8 mouse cellular contexts compared by ENCODE assay signal in genomic region chr19:53312336-53312871, GRCm38 (mm10). TPM values are rescaled to one million over a fixed set of nuclear protein-coding genes. Genes with fewer than 3 reads are reported as not detected.
A peak's percentile ranks its signal among the peaks of the same experiment; 100 is the strongest.
DNase-seq lines count a peak whose midpoint lies in the region; ATAC-seq lines count a peak whose summit lies in the region.

No protein-coding gene starts in this region.

- H3K4me1 ChIP-seq in embryonic facial prominence, embryonic 12.5 days, result peaks cover 22% of the 10 kb centered on the region
- peaks cover 17% of the 10 kb centered on the region; the same call in 1 of the 2 replicates for H3K4me1 ChIP-seq in kidney, embryonic 14.5 days (ENCODE audit: control insufficient read depth, insufficient read depth, low read length)
- peaks cover 6% of the 10 kb centered on the region for H3K4me1 ChIP-seq in liver, embryonic 11.5 days (replicated peaks; ENCODE audit: control insufficient read depth, insufficient read depth, low read length)
- H3K4me1 ChIP-seq in stomach, embryonic 15.5 days, result peaks cover 20% of the 10 kb centered on the region

- WGBS in embryonic facial prominence, embryonic 12.5 days, result under 1% methylated on average over 25 of the region's 26 CpGs
- under 1% methylated on average over 25 of the region's 26 CpGs for WGBS in kidney, embryonic 14.5 days
- under 1% methylated on average over 26 of the region's 26 CpGs for WGBS in liver, embryonic 11.5 days
- WGBS in stomach, embryonic 15.5 days, result 0% methylated on average over 26 of the region's 26 CpGs

- H3K9ac ChIP-seq in embryonic facial prominence, embryonic 12.5 days, result peak overlapping the region; percentile 91
- H3K9ac ChIP-seq in kidney, embryonic 14.5 days (ENCODE audit: low read depth, low read length), result peak overlapping the region; percentile 88
- H3K9ac ChIP-seq in liver, embryonic 11.5 days (ENCODE audit: low read depth, low read length), result peak overlapping the region; percentile 92
- peak overlapping the region; percentile 81; the same call in 1 of the 2 replicates for H3K9ac ChIP-seq in stomach, embryonic 15.5 days

- peak overlapping the region; percentile 94 for H3K27ac ChIP-seq in embryonic facial prominence, embryonic 12.5 days
- H3K27ac ChIP-seq in kidney, embryonic 14.5 days (ENCODE audit: low read depth, low read length), result peak overlapping the region; percentile 88
- peak overlapping the region; percentile 97 for H3K27ac ChIP-seq in liver, embryonic 11.5 days (ENCODE audit: low read depth, low read length)
- peak overlapping the region; percentile 98 for H3K27ac ChIP-seq in stomach, embryonic 15.5 days

- H3K4me2 ChIP-seq in embryonic facial prominence, embryonic 12.5 days (replicated peaks), result peak overlapping the region; percentile 94
- H3K4me2 ChIP-seq in kidney, embryonic 14.5 days (replicated peaks; ENCODE audit: low read depth, low read length), result peak overlapping the region; percentile 75
- peak overlapping the region; percentile 100 for H3K4me2 ChIP-seq in liver, embryonic 11.5 days
- peak overlapping the region; percentile 91 for H3K4me2 ChIP-seq in stomach, embryonic 15.5 days

- no peaks in the 10 kb centered on the region for H3K27me3 ChIP-seq in embryonic facial prominence, embryonic 12.5 days
- no peaks in the 10 kb centered on the region for H3K27me3 ChIP-seq in kidney, embryonic 14.5 days (ENCODE audit: control insufficient read depth, insufficient read depth, low read length)
- H3K27me3 ChIP-seq in liver, embryonic 11.5 days (replicated peaks; ENCODE audit: control insufficient read depth, insufficient read depth, low read length), result no peaks in the 10 kb centered on the region
- H3K27me3 ChIP-seq in stomach, embryonic 15.5 days (replicated peaks), result no peaks in the 10 kb centered on the region

- H3K4me3 ChIP-seq in embryonic facial prominence, embryonic 12.5 days, result peak overlapping the region; percentile 66
- H3K4me3 ChIP-seq in kidney, embryonic 14.5 days (ENCODE audit: low read length), result peak overlapping the region; percentile 77
- peak overlapping the region; percentile 97 for H3K4me3 ChIP-seq in liver, embryonic 11.5 days (ENCODE audit: low read depth, low read length)
- peak overlapping the region; percentile 89 for H3K4me3 ChIP-seq in stomach, embryonic 15.5 days (replicated peaks)

- DNase-seq in 416B (ENCODE audit: low read depth) (peak; percentile 75), adipocyte (ENCODE audit: low spot score) (peak; percentile 82)
- DNase-seq in heart, adult 9 months (ENCODE audit: low spot score in 2 of 2), result peak; percentile 64 to 78
- peak; percentile 71 for DNase-seq in liver, embryonic 11.5 days (ENCODE audit: low spot score)
- DNase-seq in naive thymus-derived CD4-positive, alpha-beta T cell, adult 2 months (ENCODE audit: low read depth), result peak; percentile 73

- H3K9me3 ChIP-seq in embryonic facial prominence, embryonic 12.5 days, result no peaks in the 10 kb centered on the region
- no peaks in the 10 kb centered on the region for H3K9me3 ChIP-seq in kidney, embryonic 14.5 days (ENCODE audit: control insufficient read depth, low read length)
- H3K9me3 ChIP-seq in liver, embryonic 11.5 days (ENCODE audit: control insufficient read depth, low read length), result no peaks in the 10 kb centered on the region
- no peaks in the 10 kb centered on the region for H3K9me3 ChIP-seq in stomach, embryonic 15.5 days

- no peak for ATAC-seq in embryonic facial prominence, embryonic 12.5 days (ENCODE audit: insufficient number of reproducible peaks, insufficient read depth, low FRiP score, low TSS enrichment)
- ATAC-seq in kidney, embryonic 14.5 days (ENCODE audit: low FRiP score, low TSS enrichment), result no peak
- peak; percentile 21; the same call in 1 of the 2 replicates for ATAC-seq in liver, embryonic 11.5 days (replicated peaks; ENCODE audit: low FRiP score)
- ATAC-seq in stomach, embryonic 15.5 days (ENCODE audit: insufficient read depth, low FRiP score, low read depth), result peak; percentile 11; the same call in 1 of the 2 replicates

- no peaks in the 10 kb centered on the region for H3K36me3 ChIP-seq in embryonic facial prominence, embryonic 12.5 days
- H3K36me3 ChIP-seq in kidney, embryonic 14.5 days (ENCODE audit: control insufficient read depth, insufficient read depth, low read length), result no peaks in the 10 kb centered on the region
- H3K36me3 ChIP-seq in liver, embryonic 11.5 days (ENCODE audit: control insufficient read depth, insufficient read depth, low read length), result no peaks in the 10 kb centered on the region
- H3K36me3 ChIP-seq in stomach, embryonic 15.5 days, result no peaks in the 10 kb centered on the region

RNA-seq across cellular contexts. Expression of gene Mxi1, which starts 2.1 kb away (rescaled TPM):
- 44.8 and 44.9 TPM in 2 replicates for polyA plus RNA-seq in embryonic facial prominence, embryonic 12.5 days (2016; fragmentation: Nextera tagmentation; extraction: Ambion mirVana)
- 31.0 and 42.5 TPM in 2 replicates for polyA plus RNA-seq in kidney, embryonic 14.5 days (2014; fragmentation: Nextera tagmentation; extraction: Ambion mirVana)
- 34.3 and 42.6 TPM in 2 replicates for polyA plus RNA-seq in liver, embryonic 11.5 days (2014; fragmentation: Nextera tagmentation; extraction: Ambion mirVana)
- 36.1 and 37.8 TPM in 2 replicates for polyA plus RNA-seq in stomach, embryonic 15.5 days (2015; fragmentation: Nextera tagmentation; extraction: Ambion mirVana)

RNA-seq across cellular contexts. Expression of gene Gm10197, which starts 59.2 kb away (rescaled TPM):
- not detected in 2 replicates for polyA plus RNA-seq in embryonic facial prominence, embryonic 12.5 days (2016; fragmentation: Nextera tagmentation; extraction: Ambion mirVana)
- 2.0 and 3.2 TPM in 2 replicates for polyA plus RNA-seq in kidney, embryonic 14.5 days (2014; fragmentation: Nextera tagmentation; extraction: Ambion mirVana)
- polyA plus RNA-seq in liver, embryonic 11.5 days (2014; fragmentation: Nextera tagmentation; extraction: Ambion mirVana), result 3.3 TPM in 1 of 2 replicates, not detected in the other
- 2.5 TPM in 1 of 2 replicates, not detected in the other for polyA plus RNA-seq in stomach, embryonic 15.5 days (2015; fragmentation: Nextera tagmentation; extraction: Ambion mirVana)

Comparison
In these comparisons a context has a peak if more than half of its experiments do, and no peak if none do; other contexts are left out.
1. ATAC-seq: peak in liver, embryonic 11.5 days (single experiment) and stomach, embryonic 15.5 days (single experiment); none in embryonic facial prominence, embryonic 12.5 days (single experiment) and kidney, embryonic 14.5 days (single experiment).
2. Peak in every context shown above with its lines, with median percentiles within 50 percentile points of each other: DNase-seq, H3K27ac ChIP-seq, H3K4me2 ChIP-seq, H3K4me3 ChIP-seq and H3K9ac ChIP-seq.